In genomic region chr2:127207547-127208451, GRCm38 (mm10) we compare ENCODE assay signal across 8 mouse cellular contexts. TPM values are rescaled to one million over a fixed set of nuclear protein-coding genes. Genes with fewer than 3 reads are reported as not detected.
DNase-seq lines count a peak whose midpoint lies in the region; ATAC-seq lines count a peak whose summit lies in the region.

TSS of gene 1810024B03Rik (minus strand) at chr2:127208280.
TSS of gene Snrnp200 (plus strand) at chr2:127208386.

- 13% methylated on average over 36 of the region's 36 CpGs for WGBS in hindbrain, embryonic 14.5 days

- DNase-seq in R1 (ENCODE audit: low read depth, low spot score) = peak; percentile 99
- DNase-seq in cerebellum, postnatal 25 days = peak; percentile 94 to 96
- DNase-seq in frontal cortex, postnatal 25 days (ENCODE audit: low spot score in 2 of 2) = peak; percentile 86 to 91
- DNase-seq in hindbrain, embryonic 14.5 days (ENCODE audit: low spot score) = peak; percentile 95
- peak; percentile 92 for DNase-seq in layer of hippocampus, postnatal 36 days
- peak; percentile 97 for DNase-seq in lung, postnatal 36 days
- DNase-seq in retina, postnatal 1 day = peak; percentile 98
- peak; percentile 89 to 92 for DNase-seq in urinary bladder, adult 18-20 months (ENCODE audit: low spot score in 2 of 2)

- peak within 1 kb of the TSS; percentile 83 for H3K27ac ChIP-seq in hindbrain, embryonic 14.5 days

- peak within 1 kb of the TSS; percentile 92 for H3K4me2 ChIP-seq in hindbrain, embryonic 14.5 days (replicated peaks)

- H3K36me3 ChIP-seq in hindbrain, embryonic 14.5 days (replicated peaks; ENCODE audit: control insufficient read depth, insufficient read depth) = peaks cover 24% of the 10 kb centered on the region

- H3K4me1 ChIP-seq in hindbrain, embryonic 14.5 days (replicated peaks; ENCODE audit: control insufficient read depth, insufficient read depth, low read length) = peaks cover 12% of the 10 kb centered on the region; the same call in 1 of the 2 replicates

- H3K9ac ChIP-seq in hindbrain, embryonic 14.5 days = peak within 1 kb of the TSS; percentile 87

- H3K27me3 ChIP-seq in hindbrain, embryonic 14.5 days (ENCODE audit: control insufficient read depth, insufficient read depth, low read length) = no peaks in the 10 kb centered on the region

- peak; percentile 98 for ATAC-seq in hindbrain, embryonic 14.5 days (ENCODE audit: low FRiP score)

- no peaks in the 10 kb centered on the region for H3K9me3 ChIP-seq in hindbrain, embryonic 14.5 days (ENCODE audit: control insufficient read depth, low read length)

- peak within 1 kb of the TSS; percentile 91 for H3K4me3 ChIP-seq in hindbrain, embryonic 14.5 days (replicated peaks; ENCODE audit: low read length)

RNA-seq across cellular contexts. Expression of gene 1810024B03Rik, which starts in this region (rescaled TPM):
- 1.2 TPM in 2 replicates for polyA plus RNA-seq in hindbrain, embryonic 14.5 days (2014; fragmentation: Nextera tagmentation; extraction: Ambion mirVana)
- under 1 TPM; 0.37 to 0.68 TPM for total RNA-seq in layer of hippocampus, postnatal 36 days (2021)

RNA-seq across cellular contexts. Expression of gene Snrnp200, which starts in this region (rescaled TPM):
- polyA plus RNA-seq in hindbrain, embryonic 14.5 days (2014; fragmentation: Nextera tagmentation; extraction: Ambion mirVana) = 59.6 and 60.2 TPM in 2 replicates
- total RNA-seq in layer of hippocampus, postnatal 36 days (2021) = 10 to 100 TPM; 90.5 to 91.6 TPM

Comparison
In these comparisons a context has a peak if more than half of its experiments do, and no peak if none do; other contexts are left out.
1. Peak in every context shown above with its lines: DNase-seq, ATAC-seq, H3K4me3 ChIP-seq and H3K27ac ChIP-seq.